Mouse (Mus musculus) adrenal gland, postnatal 25 days (tissue): ENCODE results near the gene Gata2. TPM values are rescaled to one million over a fixed set of nuclear protein-coding genes. Genes with fewer than 3 reads are reported as not detected.

ENCODE experiments used
- total RNA-seq: library from RNA; stranded (reverse); gene quantifications from 2 replicates; pipeline ENCODE4 v1.2.3, GENCODE M21; 2021

The Gata2 gene
- total RNA-seq, 1 experiment from 2014 or later, result 37.7 TPM

Other genes starting within 250 kb of the Gata2 start
- gene H1fx, start 212.3 kb upstream of the Gata2 start, total RNA-seq, result 15.1 and 19.1 TPM in 2 replicates
- gene Rab7, start 148.6 kb upstream of the Gata2 start, total RNA-seq, result 313 and 326 TPM in 2 replicates
- gene Rpn1, start 109.4 kb upstream of the Gata2 start, total RNA-seq, result 211 and 212 TPM in 2 replicates
- gene Dnajb8, start 28.4 kb downstream of the Gata2 start, total RNA-seq, result not detected in 2 replicates